Mouse (Mus musculus) heart, embryonic 13.5 days (tissue): ENCODE data around the gene Atg7. TPM values are rescaled to one million over a fixed set of nuclear protein-coding genes. Genes with fewer than 3 reads are reported as not detected.

Experiments used
- ATAC-seq: fragments of 200-750 bp; cut with Nextera tagmentation; 2 replicates; pipeline ENCODE4 v1.8.0; 2017; ENCODE audit warnings: moderate TSS enrichment; ENCODE audit not compliant: insufficient number of reproducible peaks, low FRiP score, low TSS enrichment; ENCODE audit errors: extremely low read depth
- H3K27ac ChIP-seq: fragments of 300-500 bp; sonication (generic); replicated peaks from 2 replicates; pipeline ENCODE4 v1.5.1; 2015; ENCODE audit warnings: moderate library complexity, mild to moderate bottlenecking, inconsistent platforms
- H3K27me3 ChIP-seq: fragments of 300-500 bp; sonication (generic); replicated peaks from 2 replicates; pipeline ENCODE4 v1.6.1; 2015; ENCODE audit warnings: mild to moderate bottlenecking, inconsistent platforms
- H3K36me3 ChIP-seq: fragments of 300-500 bp; sonication (generic); 2 replicates; pipeline ENCODE4 v1.6.1; 2015; ENCODE audit warnings: mild to moderate bottlenecking, inconsistent platforms
- H3K4me1 ChIP-seq: fragments of 300-500 bp; sonication (generic); 2 replicates; pipeline ENCODE4 v1.6.1; 2015; ENCODE audit warnings: inconsistent platforms
- H3K4me2 ChIP-seq: fragments of 300-500 bp; sonication (generic); 2 replicates; pipeline ENCODE4 v1.6.1; 2015; ENCODE audit warnings: inconsistent platforms, mild to moderate bottlenecking, moderate library complexity
- H3K4me3 ChIP-seq: fragments of 300-500 bp; sonication (generic); 2 replicates; pipeline ENCODE4 v1.5.1; 2015; ENCODE audit warnings: moderate library complexity, mild to moderate bottlenecking, inconsistent platforms
- H3K9ac ChIP-seq: fragments of 300-500 bp; sonication (generic); 2 replicates; pipeline ENCODE4 v1.6.1; 2015; ENCODE audit warnings: inconsistent platforms, mild to moderate bottlenecking, moderate library complexity
- H3K9me3 ChIP-seq: fragments of 300-500 bp; sonication (generic); 2 replicates; pipeline ENCODE4 v1.6.1; 2016; ENCODE audit warnings: inconsistent platforms
- WGBS: fragments of 180-500 bp; shearing (Covaris S2); methylation state at CpG from one replicate; pipeline ENCODE4 v1.1.7; 2015; ENCODE audit warnings: mixed read lengths; 5-methylcytosine and 5-hydroxymethylcytosine counted together
- polyA plus RNA-seq: library from polyadenylated mRNA; unstranded; fragments of >200 nt; fragmentation: Nextera tagmentation; extraction: Ambion mirVana; gene quantifications from 2 replicates; pipeline ENCODE4 v1.2.1, GENCODE M21; 2015

Gene Atg7
- polyA plus RNA-seq, 1 experiment from 2014 or later = 17.5 TPM

DNA sequence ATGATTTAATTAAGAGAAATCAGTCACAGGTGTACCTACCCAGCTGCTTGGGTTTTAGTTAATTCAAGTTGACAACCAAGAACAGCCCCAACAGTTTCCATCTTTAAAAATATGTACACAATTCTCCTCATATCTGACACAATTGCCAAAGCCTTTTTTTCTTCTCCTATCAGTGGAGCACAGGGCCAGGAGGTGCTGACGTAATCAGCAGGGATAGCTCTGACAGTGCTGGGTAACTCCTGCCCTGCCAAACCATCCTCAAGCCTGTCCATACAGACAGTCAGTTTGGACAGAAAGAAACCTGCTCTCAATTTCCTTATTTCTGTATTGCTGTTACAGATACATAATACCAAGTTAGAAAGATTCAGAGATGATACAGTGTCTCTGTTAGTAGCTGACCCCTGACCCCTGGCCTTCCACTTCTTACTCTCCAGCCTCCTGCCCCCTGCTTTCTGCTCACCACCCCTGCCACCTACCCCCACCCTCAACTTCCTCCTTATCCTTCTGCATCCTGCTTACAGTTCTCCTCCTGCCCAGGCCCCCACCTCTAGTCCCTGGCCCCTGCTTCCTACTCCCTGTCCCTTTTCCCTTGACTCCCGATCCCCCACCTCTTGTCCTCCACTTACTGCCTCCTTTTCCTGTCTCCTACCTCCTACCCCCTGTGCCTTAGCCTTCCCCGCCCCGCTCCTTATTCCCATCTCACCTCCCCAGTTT, 16.5 kb downstream of the Atg7 start:
- Histone ChIP-seq H3K9ac (no peak overlapping the region), H3K4me3 (no peak overlapping the region), H3K27ac (peak overlapping the region; percentile 9; the same call in 1 of the 2 replicates), H3K9me3 (no peaks in the 10 kb centered on the region), H3K36me3 (no peaks in the 10 kb centered on the region), H3K4me2 (no peak overlapping the region; the same call in 1 of the 2 replicates), H3K27me3 (no peaks in the 10 kb centered on the region), H3K4me1 (peaks cover 15% of the 10 kb centered on the region)
- ATAC-seq = 0 out of 2 replicates have a peak, but pooled peaks have one; percentile 71
- WGBS = 46% methylated on average over 4 of the region's 4 CpGs

GRCm38 (mm10) chr6:114659992-114660800, 17.3 kb downstream of the Atg7 start:
- 47% methylated on average over 5 of the region's 5 CpGs for WGBS
- Histone ChIP-seq H3K4me1 (peaks cover 15% of the 10 kb centered on the region), H3K27ac (peak overlapping the region; percentile 9; the same call in 1 of the 2 replicates), H3K4me3 (no peak overlapping the region), H3K4me2 (no peak overlapping the region; the same call in 1 of the 2 replicates), H3K36me3 (no peaks in the 10 kb centered on the region), H3K9me3 (no peaks in the 10 kb centered on the region), H3K27me3 (no peaks in the 10 kb centered on the region), H3K9ac (no peak overlapping the region)
- 0 out of 2 replicates have a peak, but pooled peaks have one; percentile 15 for ATAC-seq

DNA sequence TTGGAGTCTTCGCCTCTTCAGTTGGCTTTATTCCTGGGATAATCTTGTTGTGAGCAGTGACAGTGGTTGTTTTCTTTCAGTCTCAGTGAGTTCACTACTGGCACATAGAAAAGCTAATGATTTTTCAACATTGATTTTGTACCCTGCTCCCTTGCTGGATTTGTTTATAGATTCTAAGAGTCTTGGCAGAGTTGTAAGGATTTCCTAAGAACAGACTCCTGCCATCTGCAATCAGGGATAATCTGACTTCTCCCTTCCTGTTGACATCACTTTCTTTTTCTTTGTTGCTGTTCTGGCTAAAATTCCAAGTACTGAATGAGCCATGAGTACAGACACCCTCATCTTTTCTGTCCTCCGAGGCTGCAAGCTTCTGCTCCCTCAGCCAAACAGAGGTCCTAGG, 20.8 kb downstream of the Atg7 start:
- no peak overlapping the region for H3K4me2 ChIP-seq
- ATAC-seq = no peak
- 77% methylated on average over 2 of the region's 2 CpGs for WGBS
- H3K9ac ChIP-seq = no peak overlapping the region; the same call in 1 of the 2 replicates
- H3K4me3 ChIP-seq = no peak overlapping the region
- H3K4me1 ChIP-seq = peaks cover 15% of the 10 kb centered on the region
- no peaks in the 10 kb centered on the region for H3K27me3 ChIP-seq
- no peaks in the 10 kb centered on the region for H3K9me3 ChIP-seq
- H3K27ac ChIP-seq = no peak overlapping the region
- no peaks in the 10 kb centered on the region for H3K36me3 ChIP-seq

- no peaks in the 10 kb centered on the region for H3K27me3 ChIP-seq
- ATAC-seq = no peak
- no peaks in the 10 kb centered on the region for H3K9me3 ChIP-seq
- H3K4me2 ChIP-seq = no peak overlapping the region
- H3K4me1 ChIP-seq = peaks cover 6% of the 10 kb centered on the region
- H3K27ac ChIP-seq = no peak overlapping the region
- 68% methylated on average over 2 of the region's 2 CpGs for WGBS
- no peak overlapping the region for H3K4me3 ChIP-seq
- no peak overlapping the region for H3K9ac ChIP-seq
- H3K36me3 ChIP-seq = no peaks in the 10 kb centered on the region
Observed at GRCm38 (mm10) chr6:114664716-114665115, 21.8 kb downstream of the Atg7 start.

DNA sequence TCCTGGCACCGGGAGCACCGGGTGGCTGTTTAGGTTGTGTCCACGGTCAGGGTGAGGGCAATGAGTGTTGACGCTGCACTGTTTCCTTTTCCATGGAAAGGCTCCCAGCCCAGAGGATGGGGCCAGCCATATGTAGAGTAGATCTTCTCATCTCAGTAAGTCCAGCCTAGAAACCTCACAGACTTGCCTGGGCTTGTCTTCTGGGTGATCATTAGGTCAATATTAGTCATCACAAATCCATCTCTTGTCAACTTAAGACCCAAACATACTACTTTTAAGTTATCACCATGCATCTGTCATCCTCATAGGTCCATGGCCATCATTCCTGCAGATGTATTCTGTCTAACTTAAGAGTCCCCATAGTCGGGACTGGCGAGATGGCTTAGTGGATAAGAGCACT, 24.6 kb downstream of the Atg7 start:
- Histone ChIP-seq H3K4me1 (no peaks in the 10 kb centered on the region), H3K36me3 (no peaks in the 10 kb centered on the region), H3K4me2 (no peak overlapping the region), H3K27me3 (no peaks in the 10 kb centered on the region), H3K27ac (no peak overlapping the region), H3K9ac (no peak overlapping the region), H3K9me3 (no peaks in the 10 kb centered on the region), H3K4me3 (no peak overlapping the region)
- WGBS = 82% methylated on average over 6 of the region's 6 CpGs
- no peak for ATAC-seq

- Histone ChIP-seq H3K4me2 (no peak overlapping the region), H3K36me3 (peaks cover 41% of the 10 kb centered on the region), H3K4me1 (no peaks in the 10 kb centered on the region), H3K9ac (no peak overlapping the region), H3K4me3 (no peak overlapping the region), H3K27me3 (no peaks in the 10 kb centered on the region), H3K27ac (no peak overlapping the region), H3K9me3 (peaks cover 10% of the 10 kb centered on the region)
- ATAC-seq = no peak
Observed at GRCm38 (mm10) chr6:114674771-114675170, 31.9 kb downstream of the Atg7 start.

GRCm38 (mm10) chr6:114676091-114676490, 33.2 kb downstream of the Atg7 start:
- peaks cover 10% of the 10 kb centered on the region for H3K9me3 ChIP-seq
- H3K9ac ChIP-seq = no peak overlapping the region
- peaks cover 47% of the 10 kb centered on the region for H3K36me3 ChIP-seq
- H3K27ac ChIP-seq = no peak overlapping the region
- no peak overlapping the region for H3K4me3 ChIP-seq
- H3K4me2 ChIP-seq = no peak overlapping the region
- no peak for ATAC-seq
- no peaks in the 10 kb centered on the region for H3K27me3 ChIP-seq
- WGBS = 56% methylated on average over 5 of the region's 5 CpGs
- no peaks in the 10 kb centered on the region for H3K4me1 ChIP-seq

DNA sequence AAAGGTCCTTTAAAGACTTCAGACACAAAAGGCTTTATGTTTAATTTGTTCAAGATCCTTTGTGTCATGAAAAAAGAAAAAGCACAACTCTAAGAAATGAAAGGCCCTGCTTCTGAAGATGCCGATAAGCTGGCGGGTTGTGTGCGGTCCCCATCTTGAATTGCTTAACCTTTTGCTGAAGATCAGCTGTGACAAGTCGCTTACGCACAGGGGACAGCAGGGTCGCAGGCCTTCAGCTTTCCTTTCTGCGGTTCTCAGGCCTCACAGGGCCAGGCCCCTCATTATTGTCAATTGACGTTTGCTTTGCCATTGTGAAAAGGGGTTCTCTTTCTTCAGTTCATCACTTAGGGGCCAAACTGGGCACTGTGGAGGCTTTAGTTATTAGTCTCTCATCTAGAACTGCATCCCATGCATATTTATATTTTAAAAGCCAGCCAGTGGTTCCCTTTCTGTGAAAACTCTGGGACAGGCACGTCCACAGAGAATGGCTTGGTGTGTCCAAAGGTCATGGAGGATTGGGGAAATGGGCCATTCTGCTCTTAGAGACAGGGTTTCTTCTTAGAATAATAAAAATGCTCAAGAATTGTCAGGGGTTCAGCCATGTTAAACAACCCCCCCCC, 39.3 kb downstream of the Atg7 start:
- Histone ChIP-seq H3K4me1 (no peaks in the 10 kb centered on the region), H3K9ac (no peak overlapping the region), H3K27ac (no peak overlapping the region), H3K4me2 (no peak overlapping the region), H3K9me3 (no peaks in the 10 kb centered on the region), H3K4me3 (no peak overlapping the region), H3K36me3 (peaks cover 35% of the 10 kb centered on the region), H3K27me3 (no peaks in the 10 kb centered on the region)
- ATAC-seq = no peak
- 81% methylated on average over 9 of the region's 9 CpGs for WGBS

DNA sequence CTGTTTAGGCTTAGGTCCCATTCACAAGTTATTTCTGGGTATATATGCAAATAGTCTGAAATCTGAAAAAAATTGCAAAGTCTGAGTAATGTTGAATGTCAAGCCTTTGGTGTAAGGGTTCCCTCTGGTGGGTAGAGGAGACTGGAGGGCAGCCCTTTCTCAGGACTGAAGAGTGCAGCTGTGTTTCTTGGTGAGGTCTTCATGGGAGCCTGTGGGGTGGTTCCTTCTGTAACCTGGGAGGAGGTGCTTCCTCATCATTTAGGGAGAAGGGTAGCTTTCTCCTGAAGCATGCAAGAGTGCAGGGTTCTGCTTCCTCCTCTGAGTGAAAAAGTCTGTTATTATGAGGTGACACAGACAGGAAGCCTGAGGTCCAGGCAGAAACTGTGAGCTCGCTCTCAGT, 40.8 kb downstream of the Atg7 start:
- Histone ChIP-seq H3K4me2 (no peak overlapping the region), H3K9ac (no peak overlapping the region), H3K4me1 (peaks cover 13% of the 10 kb centered on the region), H3K27ac (no peak overlapping the region), H3K4me3 (no peak overlapping the region), H3K9me3 (no peaks in the 10 kb centered on the region), H3K36me3 (peaks cover 30% of the 10 kb centered on the region), H3K27me3 (no peaks in the 10 kb centered on the region)
- ATAC-seq = no peak
- 79% methylated on average over 1 of the region's 1 CpGs for WGBS

DNA sequence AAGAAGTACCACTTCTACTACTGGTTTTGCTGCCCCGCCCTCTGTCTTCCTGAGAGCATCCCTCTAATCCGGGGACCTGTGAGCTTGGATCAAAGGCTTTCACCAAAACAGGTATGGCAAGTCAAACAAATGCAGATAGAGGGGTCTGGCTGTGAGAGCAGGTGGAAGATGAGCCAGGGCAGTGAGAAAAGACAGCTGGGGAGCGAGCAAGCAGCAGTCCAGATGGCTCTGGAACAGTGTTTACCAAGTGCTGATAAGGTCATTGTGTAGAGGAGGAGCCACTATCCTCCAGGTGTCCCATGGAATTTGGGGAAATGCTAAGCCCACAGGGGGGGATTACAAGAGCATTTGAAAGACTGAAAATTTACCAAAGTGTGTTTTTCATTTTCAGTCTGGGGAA, 41.5 kb downstream of the Atg7 start:
- H3K4me3 ChIP-seq = no peak overlapping the region
- no peak for ATAC-seq
- WGBS = 53% methylated on average over 3 of the region's 3 CpGs
- H3K9me3 ChIP-seq = no peaks in the 10 kb centered on the region
- H3K4me1 ChIP-seq = peaks cover 20% of the 10 kb centered on the region
- no peak overlapping the region for H3K9ac ChIP-seq
- no peaks in the 10 kb centered on the region for H3K27me3 ChIP-seq
- H3K27ac ChIP-seq = no peak overlapping the region
- H3K36me3 ChIP-seq = peaks cover 30% of the 10 kb centered on the region
- no peak overlapping the region for H3K4me2 ChIP-seq

DNA sequence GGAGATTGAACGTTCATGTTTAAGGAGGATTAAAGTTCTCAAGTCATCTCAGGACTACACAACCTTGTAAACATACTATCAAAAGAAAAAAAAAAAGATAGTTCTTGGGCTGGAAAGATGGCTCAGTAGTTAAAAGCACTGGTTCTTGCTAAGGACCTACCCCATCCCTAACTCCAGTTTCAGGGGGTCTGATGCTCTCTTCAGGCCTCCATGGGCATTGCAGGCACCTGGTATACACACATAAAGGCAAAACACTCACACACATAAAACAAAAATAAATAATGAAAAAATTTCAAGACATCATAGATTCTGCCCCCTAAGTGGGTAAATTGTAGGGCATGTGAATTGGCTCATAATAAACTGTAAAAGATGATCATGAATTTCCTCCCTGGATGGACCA, 42.5 kb downstream of the Atg7 start:
- Histone ChIP-seq H3K4me1 (peaks cover 30% of the 10 kb centered on the region), H3K9me3 (no peaks in the 10 kb centered on the region), H3K27me3 (no peaks in the 10 kb centered on the region), H3K4me3 (no peak overlapping the region), H3K9ac (no peak overlapping the region), H3K27ac (no peak overlapping the region), H3K36me3 (peaks cover 24% of the 10 kb centered on the region), H3K4me2 (no peak overlapping the region)
- no peak for ATAC-seq
- WGBS = 82% methylated on average over 1 of the region's 1 CpGs
